Mouse (Mus musculus) testis, postnatal 14 days (tissue): ENCODE results near the gene Mosmo.

Experiments
- DNase-seq: peaks from one replicate; pipeline ENCODE4 v3.0.0; 2021; ENCODE audit warnings: low spot score

The Mosmo gene

DNA sequence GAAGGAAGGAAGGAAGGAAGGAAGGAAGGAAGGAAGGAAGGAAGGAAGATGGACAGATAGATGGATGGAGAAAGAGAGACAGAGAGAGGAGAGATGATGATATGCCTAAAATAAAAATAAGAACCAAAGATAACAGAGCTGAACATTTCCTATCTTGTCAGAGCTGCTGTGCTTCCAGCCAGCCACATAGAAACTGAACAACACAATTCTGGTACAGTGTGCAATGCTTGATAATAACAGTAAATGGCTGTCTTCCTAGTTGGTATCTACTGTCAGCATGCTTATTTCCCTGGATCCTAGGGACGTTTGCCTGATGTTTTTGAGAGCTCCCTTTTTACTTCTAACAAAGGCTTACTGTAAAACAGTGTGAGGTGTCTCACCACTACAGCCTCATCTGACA, 94.0 kb downstream of the Mosmo start:
- no peak for DNase-seq

DNA sequence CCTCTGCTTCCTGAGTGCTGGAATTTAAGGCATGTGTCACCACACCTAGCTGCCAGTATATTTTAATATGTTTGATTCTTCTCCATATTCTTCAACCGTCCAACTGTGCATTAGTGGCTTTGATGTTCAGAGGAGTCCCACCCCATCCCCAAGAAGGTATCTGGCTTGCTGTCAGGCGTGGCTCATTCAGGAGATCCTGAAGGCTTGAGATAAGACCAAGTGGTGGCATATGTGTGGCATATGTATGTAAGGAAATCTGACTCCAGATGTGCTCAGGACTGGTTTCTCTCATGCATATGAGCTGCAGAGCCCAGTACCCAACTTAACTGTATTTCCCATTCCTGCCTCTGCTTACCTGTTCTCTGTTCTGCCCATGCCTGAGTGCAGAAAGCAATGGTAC, 100.6 kb downstream of the Mosmo start:
- no peak for DNase-seq
